Mouse (Mus musculus): Measurements from ENCODE around the gene Foxp1. TPM values are rescaled to one million over a fixed set of nuclear protein-coding genes. Genes with fewer than 3 reads are reported as not detected.

The Foxp1 gene
- polyA plus RNA-seq, 1 experiment: 93.7 TPM

GRCm38 (mm10) chr6:99173066-99173901 lies 349.2 kb downstream of the Foxp1 start:
- WGBS: 68% methylated on average over 14 of the region's 14 CpGs
- TF ChIP-seq CTCF (IDR thresholded peaks at IDR 0.05; ENCODE audit: control insufficient read depth, insufficient read depth, low read length) (no peak), POLR2A (IDR thresholded peaks at IDR 0.05; ENCODE audit: borderline replicate concordance, control insufficient read depth, low read depth, low read length) (no peak)
- peaks cover 4% of the 10 kb centered on the region; the same call in 1 of the 2 replicates for H3K4me1 ChIP-seq (ENCODE audit: control insufficient read depth, insufficient read depth, low read length)
- no peak overlapping the region for H3K4me3 ChIP-seq (replicated peaks; ENCODE audit: control insufficient read depth, low read depth, low read length)
- H3K27ac ChIP-seq (ENCODE audit: control insufficient read depth, insufficient read depth, low read depth, low read length, poor library complexity): no peak overlapping the region

- no peak for TF ChIP-seq POLR2A (IDR thresholded peaks at IDR 0.05; ENCODE audit: borderline replicate concordance, control insufficient read depth, low read depth, low read length)
- no peak for TF ChIP-seq CTCF (IDR thresholded peaks at IDR 0.05; ENCODE audit: control insufficient read depth, insufficient read depth, low read length)
- H3K27ac ChIP-seq (ENCODE audit: control insufficient read depth, insufficient read depth, low read depth, low read length, poor library complexity): no peak overlapping the region
- 65% methylated on average over 6 of the region's 6 CpGs for WGBS
These were observed 349.9 kb downstream of the Foxp1 start for GRCm38 (mm10) chr6:99172589-99172986.

GRCm38 (mm10) chr6:99171901-99172588 lies 350.5 kb downstream of the Foxp1 start:
- no peak for TF ChIP-seq CTCF (IDR thresholded peaks at IDR 0.05; ENCODE audit: control insufficient read depth, insufficient read depth, low read length)
- no peak for TF ChIP-seq POLR2A (IDR thresholded peaks at IDR 0.05; ENCODE audit: borderline replicate concordance, control insufficient read depth, low read depth, low read length)
- 47% methylated on average over 8 of the region's 8 CpGs for WGBS
- Histone ChIP-seq H3K4me1 (ENCODE audit: control insufficient read depth, insufficient read depth, low read length) (peaks cover 4% of the 10 kb centered on the region; the same call in 1 of the 2 replicates), H3K4me3 (replicated peaks; ENCODE audit: control insufficient read depth, low read depth, low read length) (no peak overlapping the region), H3K27ac (ENCODE audit: control insufficient read depth, insufficient read depth, low read depth, low read length, poor library complexity) (no peak overlapping the region)

More at GRCm38 (mm10) chr6:99172589-99172986, 349.9 kb downstream of the Foxp1 start:
- Histone ChIP-seq H3K4me1 (ENCODE audit: control insufficient read depth, insufficient read depth, low read length) (peaks cover 4% of the 10 kb centered on the region; the same call in 1 of the 2 replicates), H3K4me3 (replicated peaks; ENCODE audit: control insufficient read depth, low read depth, low read length) (no peak overlapping the region)

- Histone ChIP-seq H3K4me1 (ENCODE audit: control insufficient read depth, insufficient read depth, low read length) (peaks cover 4% of the 10 kb centered on the region; the same call in 1 of the 2 replicates), H3K27ac (ENCODE audit: control insufficient read depth, insufficient read depth, low read depth, low read length, poor library complexity) (no peak overlapping the region), H3K4me3 (replicated peaks; ENCODE audit: control insufficient read depth, low read depth, low read length) (no peak overlapping the region)
- TF ChIP-seq POLR2A (IDR thresholded peaks at IDR 0.05; ENCODE audit: borderline replicate concordance, control insufficient read depth, low read depth, low read length): no peak
- TF ChIP-seq CTCF (IDR thresholded peaks at IDR 0.05; ENCODE audit: control insufficient read depth, insufficient read depth, low read length): no peak
- WGBS: 44% methylated on average over 6 of the region's 6 CpGs
These were observed 351.2 kb downstream of the Foxp1 start for GRCm38 (mm10) chr6:99171281-99171825.

- WGBS: 60% methylated on average over 2 of the region's 2 CpGs
- Histone ChIP-seq H3K27ac (ENCODE audit: control insufficient read depth, insufficient read depth, low read depth, low read length, poor library complexity) (no peak overlapping the region), H3K4me1 (ENCODE audit: control insufficient read depth, insufficient read depth, low read length) (peaks cover 2% of the 10 kb centered on the region; the same call in 1 of the 2 replicates), H3K4me3 (replicated peaks; ENCODE audit: control insufficient read depth, low read depth, low read length) (no peak overlapping the region)
- TF ChIP-seq CTCF (IDR thresholded peaks at IDR 0.05; ENCODE audit: control insufficient read depth, insufficient read depth, low read length) (no peak), POLR2A (IDR thresholded peaks at IDR 0.05; ENCODE audit: borderline replicate concordance, control insufficient read depth, low read depth, low read length) (no peak)
These were observed 353.8 kb downstream of the Foxp1 start for GRCm38 (mm10) chr6:99168727-99169126.

GRCm38 (mm10) chr6:99167001-99167400 lies 355.5 kb downstream of the Foxp1 start:
- TF ChIP-seq POLR2A (IDR thresholded peaks at IDR 0.05; ENCODE audit: borderline replicate concordance, control insufficient read depth, low read depth, low read length) (no peak), CTCF (IDR thresholded peaks at IDR 0.05; ENCODE audit: control insufficient read depth, insufficient read depth, low read length) (no peak)
- whole genome bisulfite sequencing: 79% methylated on average over 8 of the region's 8 CpGs
- no peaks in the 10 kb centered on the region; the same call in 1 of the 2 replicates for H3K4me1 ChIP-seq (ENCODE audit: control insufficient read depth, insufficient read depth, low read length)
- H3K27ac ChIP-seq (ENCODE audit: control insufficient read depth, insufficient read depth, low read depth, low read length, poor library complexity): no peak overlapping the region
- H3K4me3 ChIP-seq (replicated peaks; ENCODE audit: control insufficient read depth, low read depth, low read length): no peak overlapping the region

GRCm38 (mm10) chr6:99166169-99166568 lies 356.4 kb downstream of the Foxp1 start:
- 77% methylated on average over 4 of the region's 4 CpGs for WGBS
- Histone ChIP-seq H3K4me3 (replicated peaks; ENCODE audit: control insufficient read depth, low read depth, low read length) (no peak overlapping the region), H3K4me1 (ENCODE audit: control insufficient read depth, insufficient read depth, low read length) (no peaks in the 10 kb centered on the region), H3K27ac (ENCODE audit: control insufficient read depth, insufficient read depth, low read depth, low read length, poor library complexity) (no peak overlapping the region)
- TF ChIP-seq POLR2A (IDR thresholded peaks at IDR 0.05; ENCODE audit: borderline replicate concordance, control insufficient read depth, low read depth, low read length) (no peak), CTCF (IDR thresholded peaks at IDR 0.05; ENCODE audit: control insufficient read depth, insufficient read depth, low read length) (no peak)

- TF ChIP-seq POLR2A (IDR thresholded peaks at IDR 0.05; ENCODE audit: borderline replicate concordance, control insufficient read depth, low read depth, low read length) (no peak), CTCF (IDR thresholded peaks at IDR 0.05; ENCODE audit: control insufficient read depth, insufficient read depth, low read length) (no peak)
- Histone ChIP-seq H3K27ac (ENCODE audit: control insufficient read depth, insufficient read depth, low read depth, low read length, poor library complexity) (no peak overlapping the region), H3K4me3 (replicated peaks; ENCODE audit: control insufficient read depth, low read depth, low read length) (no peak overlapping the region), H3K4me1 (ENCODE audit: control insufficient read depth, insufficient read depth, low read length) (no peaks in the 10 kb centered on the region)
- WGBS: 75% methylated on average over 6 of the region's 6 CpGs
These were observed 357.8 kb downstream of the Foxp1 start for GRCm38 (mm10) chr6:99164760-99165159.

Measured in bone marrow, adult 2 months (tissue).